Mouse (Mus musculus) forebrain, embryonic 12.5 days (tissue): ENCODE measurements around the gene Prss42. TPM values are rescaled to one million over a fixed set of nuclear protein-coding genes. Genes with fewer than 3 reads are reported as not detected.

Source experiments
- ATAC-seq: fragments of 200-750 bp; cut with Nextera tagmentation; 2 replicates; pipeline ENCODE4 v1.8.0; 2017; ENCODE audit warnings: moderate TSS enrichment; ENCODE audit not compliant: low FRiP score
- H3K27ac ChIP-seq: fragments of 300-500 bp; sonication (generic); 2 replicates; pipeline ENCODE4 v1.5.1; 2016; ENCODE audit warnings: mild to moderate bottlenecking
- H3K27me3 ChIP-seq: fragments of 300-500 bp; sonication (generic); 2 replicates; pipeline ENCODE4 v1.6.1; 2016; ENCODE audit warnings: mild to moderate bottlenecking
- H3K36me3 ChIP-seq: fragments of 300-500 bp; sonication (generic); replicated peaks from 2 replicates; pipeline ENCODE4 v1.6.1; 2016; ENCODE audit warnings: mild to moderate bottlenecking
- H3K4me1 ChIP-seq: fragments of 300-500 bp; sonication (generic); 2 replicates; pipeline ENCODE4 v1.6.1; 2016
- H3K4me2 ChIP-seq: fragments of 300-500 bp; sonication (generic); 2 replicates; pipeline ENCODE4 v1.6.1; 2016; ENCODE audit warnings: mild to moderate bottlenecking, moderate library complexity
- H3K4me3 ChIP-seq: fragments of 300-500 bp; sonication (generic); replicated peaks from 2 replicates; pipeline ENCODE4 v1.5.1; 2016; ENCODE audit warnings: mild to moderate bottlenecking
- H3K9ac ChIP-seq: fragments of 300-500 bp; sonication (generic); 2 replicates; pipeline ENCODE4 v1.6.1; 2016; ENCODE audit warnings: mild to moderate bottlenecking
- H3K9me3 ChIP-seq: fragments of 300-500 bp; sonication (generic); 2 replicates; pipeline ENCODE4 v1.6.1; 2016
- WGBS: fragments of 180-500 bp; shearing (Covaris S2); methylation state at CpG from one replicate; pipeline ENCODE4 v1.1.7; 2016; 5-methylcytosine and 5-hydroxymethylcytosine counted together
- polyA plus RNA-seq: library from polyadenylated mRNA; unstranded; fragments of >200 nt; fragmentation: Nextera tagmentation; extraction: Ambion mirVana; gene quantifications from 2 replicates; pipeline ENCODE4 v1.2.1, GENCODE M21; 2016

Prss42 gene
- polyA plus RNA-seq, 1 experiment from 2014 or later, result not detected

DNA sequence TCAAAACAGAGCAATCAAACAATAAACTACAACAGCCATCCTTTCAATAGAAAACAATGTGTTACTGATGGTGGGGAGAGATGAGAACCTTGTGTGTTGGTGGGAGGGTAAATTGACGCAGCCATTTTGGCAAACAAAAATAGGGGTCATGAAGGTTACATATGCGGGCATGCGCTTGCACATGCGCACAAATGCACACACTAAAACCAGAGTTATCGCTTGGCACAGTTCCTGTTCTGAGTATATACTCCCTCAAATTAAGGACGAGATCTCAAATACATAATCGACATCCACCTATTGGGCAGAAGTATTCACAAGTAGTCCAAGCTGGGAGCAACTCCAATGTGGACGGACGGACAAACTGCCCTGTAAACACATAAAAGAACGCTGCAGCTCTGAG lies 25.6 kb upstream of the Prss42 start:
- ATAC-seq, result no peak
- H3K27ac ChIP-seq, result no peak overlapping the region
- no peaks in the 10 kb centered on the region for H3K9me3 ChIP-seq
- no peaks in the 10 kb centered on the region; the same call in 1 of the 2 replicates for H3K27me3 ChIP-seq
- H3K36me3 ChIP-seq, result no peaks in the 10 kb centered on the region
- no peak overlapping the region for H3K4me3 ChIP-seq
- H3K4me1 ChIP-seq, result no peaks in the 10 kb centered on the region
- WGBS, result 96% methylated on average over 10 of the region's 10 CpGs
- no peak overlapping the region for H3K9ac ChIP-seq
- no peak overlapping the region for H3K4me2 ChIP-seq

DNA sequence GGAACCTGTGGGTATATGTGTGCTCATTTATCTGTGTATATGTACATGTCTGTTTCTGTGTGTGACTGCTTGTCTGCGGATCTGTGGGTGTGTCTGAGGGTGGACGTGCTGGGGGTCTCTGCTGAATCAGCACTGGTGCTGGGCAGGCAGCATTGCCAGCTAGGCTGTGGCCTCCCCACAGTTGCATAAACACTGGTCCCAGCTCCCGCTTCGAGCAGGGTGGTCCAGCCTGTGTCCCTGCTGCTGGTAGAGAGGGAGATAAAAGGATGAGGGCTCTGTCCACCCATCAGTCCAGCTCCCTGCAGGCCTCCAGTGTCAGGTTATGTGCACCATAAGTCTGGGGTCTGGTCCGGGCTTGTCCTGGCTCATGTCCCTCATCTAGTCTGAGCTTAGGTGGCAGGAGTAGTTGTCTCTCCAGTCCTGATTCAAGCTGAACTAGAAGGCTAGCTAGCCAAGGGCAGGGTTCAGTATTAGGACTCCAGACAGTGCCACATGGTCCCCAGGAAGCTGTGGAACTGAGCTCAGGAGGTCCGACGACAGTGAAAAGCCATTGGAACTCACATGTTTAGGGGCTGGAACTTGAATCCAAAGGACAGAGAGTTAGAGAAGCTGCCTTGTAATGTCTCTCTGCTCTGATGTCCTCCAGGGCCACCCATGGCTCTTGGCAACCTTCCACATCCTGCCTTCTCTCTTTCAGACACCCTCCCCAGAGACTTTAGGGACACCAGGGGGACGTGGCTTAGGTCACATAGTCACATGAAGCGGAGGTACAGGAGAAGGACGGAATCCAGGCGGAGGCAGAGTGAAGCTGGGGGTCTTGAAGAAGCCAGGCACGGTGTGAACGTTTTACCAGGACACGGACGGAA lies 23.3 kb upstream of the Prss42 start:
- 82% methylated on average over 15 of the region's 15 CpGs for WGBS
- peaks cover 3% of the 10 kb centered on the region; the same call in 1 of the 2 replicates for H3K27me3 ChIP-seq
- no peak overlapping the region for H3K27ac ChIP-seq
- no peak for ATAC-seq
- no peak overlapping the region for H3K4me3 ChIP-seq
- no peaks in the 10 kb centered on the region for H3K4me1 ChIP-seq
- no peak overlapping the region for H3K9ac ChIP-seq
- no peak overlapping the region for H3K4me2 ChIP-seq
- no peaks in the 10 kb centered on the region for H3K9me3 ChIP-seq
- H3K36me3 ChIP-seq, result no peaks in the 10 kb centered on the region

DNA sequence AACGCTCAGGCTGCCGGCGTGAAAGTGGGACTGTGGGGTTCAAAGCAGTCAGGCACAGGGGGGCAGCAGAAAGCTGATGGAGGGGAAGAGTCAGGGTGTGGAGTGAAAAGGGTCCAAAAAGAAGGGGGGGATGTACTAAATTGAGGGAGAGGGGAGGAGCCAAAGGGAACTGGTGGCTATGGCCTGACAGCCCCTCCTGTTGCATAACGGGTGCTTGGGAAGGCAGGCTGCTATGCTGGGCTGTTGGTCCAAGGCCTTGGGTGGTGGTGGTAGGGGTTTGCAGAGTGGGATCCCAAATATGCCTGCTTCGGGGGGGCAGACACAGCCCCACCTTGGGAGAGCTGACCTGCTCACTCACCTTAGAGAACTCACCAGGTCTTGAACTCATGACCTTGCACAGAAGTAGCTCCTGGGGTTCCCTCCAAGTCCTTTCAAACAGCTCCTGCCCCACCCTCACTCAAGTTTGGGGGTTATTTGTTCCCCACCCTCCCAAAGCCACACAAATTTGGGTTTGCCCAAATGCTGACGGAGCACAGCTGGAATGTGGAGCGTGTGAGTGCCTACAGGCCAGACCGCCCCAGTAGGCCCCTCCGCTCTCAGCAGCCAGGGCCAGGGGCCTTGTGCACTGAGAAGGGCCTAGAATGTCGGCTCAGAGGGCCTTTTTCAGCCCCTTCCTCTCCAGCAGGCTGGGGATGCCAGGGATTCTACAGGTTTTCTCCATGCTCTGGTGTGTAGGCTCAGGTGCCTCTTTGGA lies 22.5 kb upstream of the Prss42 start:
- H3K4me3 ChIP-seq, result no peak overlapping the region
- no peak for ATAC-seq
- no peak overlapping the region for H3K27ac ChIP-seq
- no peak overlapping the region for H3K4me2 ChIP-seq
- no peaks in the 10 kb centered on the region for H3K9me3 ChIP-seq
- no peaks in the 10 kb centered on the region for H3K36me3 ChIP-seq
- H3K9ac ChIP-seq, result no peak overlapping the region
- peaks cover 8% of the 10 kb centered on the region for H3K27me3 ChIP-seq
- H3K4me1 ChIP-seq, result peaks cover 1% of the 10 kb centered on the region; the same call in 1 of the 2 replicates
- 80% methylated on average over 10 of the region's 10 CpGs for WGBS

DNA sequence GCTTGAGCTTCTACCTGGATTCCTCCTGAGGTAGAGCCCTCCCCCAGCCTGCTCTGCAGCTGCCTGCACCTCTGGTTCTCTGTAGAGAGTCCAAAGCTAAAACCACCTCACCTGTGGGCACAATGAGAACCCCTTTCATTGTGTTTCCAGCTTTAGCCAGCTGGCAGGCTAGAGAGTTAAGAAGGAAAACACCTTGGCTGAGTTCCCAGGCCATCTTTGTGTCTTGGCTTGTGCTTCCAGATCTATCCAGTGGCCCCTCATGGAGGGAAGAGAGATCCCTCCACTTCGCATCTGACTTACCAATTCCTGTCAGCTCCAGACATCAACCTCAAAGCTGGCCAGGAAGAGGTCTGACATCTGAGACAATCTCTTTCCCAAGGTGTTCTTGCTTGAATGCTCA lies 19.9 kb upstream of the Prss42 start:
- ATAC-seq, result no peak
- H3K4me2 ChIP-seq, result no peak overlapping the region

DNA sequence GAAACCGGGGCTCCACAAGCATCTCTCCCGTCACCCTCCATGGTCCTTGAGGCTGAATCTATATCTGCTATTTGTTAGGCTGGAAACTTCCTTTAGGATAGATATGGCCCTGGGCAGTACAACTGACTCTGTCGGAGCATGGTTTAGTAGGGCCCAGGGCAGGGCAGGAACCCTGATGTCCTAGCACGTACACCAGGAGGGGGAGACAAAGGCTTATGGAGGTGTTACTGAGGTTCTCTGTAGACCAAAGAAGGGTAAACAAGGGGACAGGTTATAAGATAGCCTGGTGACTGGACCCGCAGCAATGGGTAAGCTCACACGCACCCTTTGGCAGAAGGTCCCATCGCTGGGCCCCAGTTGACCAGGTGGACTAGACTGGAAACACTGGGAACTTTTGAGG lies 19.4 kb upstream of the Prss42 start:
- Histone ChIP-seq H3K36me3 (no peaks in the 10 kb centered on the region), H3K4me1 (peaks cover 12% of the 10 kb centered on the region), H3K27ac (no peak overlapping the region), H3K27me3 (peaks cover 19% of the 10 kb centered on the region), H3K9ac (no peak overlapping the region), H3K4me2 (no peak overlapping the region), H3K4me3 (no peak overlapping the region), H3K9me3 (no peaks in the 10 kb centered on the region)
- ATAC-seq, result no peak
- 81% methylated on average over 7 of the region's 7 CpGs for WGBS

More for the DNA sequence above, 19.9 kb upstream of the Prss42 start:
- H3K9me3 ChIP-seq, result no peaks in the 10 kb centered on the region
- H3K4me1 ChIP-seq, result peaks cover 12% of the 10 kb centered on the region
- H3K4me3 ChIP-seq, result no peak overlapping the region
- peaks cover 19% of the 10 kb centered on the region for H3K27me3 ChIP-seq
- no peaks in the 10 kb centered on the region for H3K36me3 ChIP-seq
- no peak overlapping the region for H3K9ac ChIP-seq
- 100% methylated on average over 1 of the region's 1 CpGs for WGBS
- no peak overlapping the region for H3K27ac ChIP-seq

DNA sequence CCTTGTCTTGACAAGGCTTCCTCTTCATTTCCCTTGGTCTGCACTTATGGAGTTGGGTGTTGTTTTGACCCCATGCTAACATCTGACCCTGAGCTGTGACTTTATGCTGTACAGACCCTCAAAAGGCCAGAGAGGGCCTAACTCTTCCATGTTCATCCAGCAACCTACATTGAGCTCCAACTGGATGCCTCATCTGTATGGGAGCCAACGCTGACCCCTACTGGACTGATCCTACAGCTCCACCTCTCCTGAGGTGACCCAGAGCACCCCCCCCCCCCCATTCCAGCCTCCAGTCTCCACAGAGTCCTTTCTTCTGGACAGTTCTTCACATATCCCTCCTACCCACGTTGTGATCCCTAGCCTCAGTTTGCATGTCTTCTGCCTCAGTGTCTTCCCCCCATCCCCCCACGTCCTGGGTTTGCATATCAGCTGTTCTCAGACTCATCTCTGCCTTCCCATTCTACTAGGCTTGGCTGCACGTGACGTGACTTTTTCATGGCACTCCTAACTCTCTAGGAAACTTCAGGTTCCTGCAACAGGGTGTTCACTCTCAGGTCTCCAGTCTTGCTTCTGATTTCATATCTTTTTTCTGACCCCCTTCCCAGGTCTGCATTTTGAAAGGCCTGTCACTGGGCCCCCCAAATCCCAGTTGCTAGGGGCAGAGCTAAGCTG lies 18.6 kb upstream of the Prss42 start:
- peaks cover 19% of the 10 kb centered on the region for H3K27me3 ChIP-seq
- H3K9me3 ChIP-seq, result no peaks in the 10 kb centered on the region
- WGBS, result 62% methylated on average over 5 of the region's 5 CpGs
- no peak overlapping the region for H3K27ac ChIP-seq
- H3K4me1 ChIP-seq, result peaks cover 12% of the 10 kb centered on the region
- ATAC-seq, result no peak
- H3K4me2 ChIP-seq, result no peak overlapping the region
- H3K9ac ChIP-seq, result no peak overlapping the region
- no peak overlapping the region for H3K4me3 ChIP-seq
- H3K36me3 ChIP-seq, result no peaks in the 10 kb centered on the region

DNA sequence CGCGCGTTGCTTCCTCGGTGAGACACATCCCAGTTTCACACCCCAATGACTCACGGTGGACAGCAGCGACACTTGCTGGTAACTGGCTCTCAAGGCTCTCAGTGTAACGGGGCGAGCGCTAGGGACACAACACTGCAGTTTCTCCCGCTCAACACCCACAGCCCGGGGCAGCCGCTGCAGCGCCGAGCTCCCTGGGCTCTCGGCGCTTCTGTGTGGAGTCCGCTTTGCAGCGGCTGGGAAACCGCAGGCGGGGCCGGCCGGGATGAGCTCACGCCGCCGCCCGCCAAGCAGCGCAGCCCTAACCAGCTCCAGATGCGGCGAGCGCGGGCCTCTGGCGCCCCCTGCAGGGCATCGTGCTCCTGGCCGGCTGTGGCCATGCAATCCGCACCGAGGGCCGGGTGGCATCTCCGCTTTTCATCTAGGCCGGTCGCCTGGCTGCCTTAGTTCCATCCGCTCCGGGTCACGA lies 16.7 kb upstream of the Prss42 start:
- Histone ChIP-seq H3K4me3 (peak overlapping the region; percentile 43), H3K4me1 (peaks cover 12% of the 10 kb centered on the region), H3K27me3 (peaks cover 19% of the 10 kb centered on the region), H3K4me2 (peak overlapping the region; percentile 61), H3K9ac (peak overlapping the region; percentile 59), H3K27ac (peak overlapping the region; percentile 37; the same call in 1 of the 2 replicates), H3K36me3 (no peaks in the 10 kb centered on the region), H3K9me3 (no peaks in the 10 kb centered on the region)
- ATAC-seq, result peak; percentile 95
- WGBS, result under 1% methylated on average over 43 of the region's 43 CpGs

DNA sequence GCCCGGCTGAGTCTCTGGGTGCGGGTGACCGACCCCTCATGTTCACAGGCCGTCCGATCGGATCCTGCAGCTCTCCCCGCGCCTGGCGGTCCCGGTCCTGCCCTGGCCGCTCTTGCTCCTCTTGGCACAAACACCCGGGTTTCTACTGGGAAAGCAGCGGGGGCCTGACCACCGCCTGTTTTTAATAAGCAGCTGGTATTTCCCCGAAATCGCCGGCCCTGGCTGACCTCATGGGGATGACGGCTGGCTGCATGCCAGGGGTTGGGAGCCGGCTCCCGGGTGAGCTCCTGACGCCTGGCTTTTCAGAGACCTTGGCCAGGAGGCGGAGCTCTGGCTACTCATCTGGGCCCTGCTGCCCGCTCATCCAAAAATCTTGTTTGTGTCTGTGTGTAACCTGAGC lies 16.2 kb upstream of the Prss42 start:
- H3K27ac ChIP-seq, result no peak overlapping the region

DNA sequence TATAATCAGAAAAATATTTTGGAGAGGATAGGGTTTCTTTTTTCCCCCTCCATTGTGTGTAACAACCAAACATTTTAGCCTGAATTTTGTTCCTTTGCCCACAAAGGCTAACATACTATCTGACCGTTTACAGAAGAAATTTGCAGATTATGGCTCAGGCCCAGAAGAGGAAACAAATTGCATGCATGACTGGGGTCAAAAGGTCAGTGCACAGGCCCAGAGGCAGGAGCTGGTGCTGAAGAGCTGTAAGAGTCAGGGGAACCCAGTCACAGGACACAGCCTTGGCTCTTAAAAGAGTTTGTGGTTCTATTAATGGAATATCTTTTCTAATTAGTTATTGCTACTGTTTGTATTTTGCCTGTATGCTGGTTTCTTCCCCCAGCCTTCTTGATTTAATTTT lies 14.4 kb upstream of the Prss42 start:
- H3K4me1 ChIP-seq, result peaks cover 12% of the 10 kb centered on the region
- 58% methylated on average over 1 of the region's 1 CpGs for WGBS
- no peaks in the 10 kb centered on the region for H3K9me3 ChIP-seq
- no peak overlapping the region for H3K9ac ChIP-seq
- peaks cover 19% of the 10 kb centered on the region for H3K27me3 ChIP-seq
- no peak overlapping the region for H3K4me3 ChIP-seq
- no peak for ATAC-seq
- H3K4me2 ChIP-seq, result no peak overlapping the region
- no peaks in the 10 kb centered on the region for H3K36me3 ChIP-seq
- H3K27ac ChIP-seq, result no peak overlapping the region

More for the DNA sequence above, 16.2 kb upstream of the Prss42 start:
- no peaks in the 10 kb centered on the region for H3K36me3 ChIP-seq
- H3K4me2 ChIP-seq, result peak overlapping the region; percentile 61
- under 1% methylated on average over 23 of the region's 23 CpGs for WGBS
- peak overlapping the region; percentile 59 for H3K9ac ChIP-seq
- H3K4me1 ChIP-seq, result peaks cover 12% of the 10 kb centered on the region
- H3K4me3 ChIP-seq, result peak overlapping the region; percentile 43
- H3K27me3 ChIP-seq, result peaks cover 19% of the 10 kb centered on the region
- H3K9me3 ChIP-seq, result no peaks in the 10 kb centered on the region
- ATAC-seq, result peak; percentile 70

DNA sequence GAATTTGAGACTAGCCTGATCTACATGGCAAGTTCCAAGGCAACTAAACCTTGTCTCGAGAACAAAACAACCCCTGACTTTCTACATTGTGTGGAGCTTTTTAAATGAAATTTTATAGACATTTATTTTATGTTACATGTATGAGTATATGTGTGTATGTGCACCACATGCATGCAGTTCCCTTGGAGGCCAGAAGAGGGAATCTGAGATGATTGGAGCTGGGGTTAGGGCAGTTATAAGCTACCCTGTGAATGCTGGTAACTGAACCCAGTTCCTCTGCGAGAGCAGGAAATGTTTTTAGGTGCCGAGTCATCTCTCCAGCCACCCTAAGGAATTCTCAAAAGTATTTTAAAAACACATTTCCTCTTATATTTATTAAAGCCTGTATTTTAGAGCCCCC lies 9.8 kb upstream of the Prss42 start:
- Histone ChIP-seq H3K27ac (no peak overlapping the region), H3K9ac (no peak overlapping the region), H3K36me3 (no peaks in the 10 kb centered on the region), H3K4me3 (no peak overlapping the region), H3K27me3 (no peaks in the 10 kb centered on the region), H3K4me2 (no peak overlapping the region), H3K9me3 (no peaks in the 10 kb centered on the region), H3K4me1 (no peaks in the 10 kb centered on the region)
- no peak for ATAC-seq
- 91% methylated on average over 3 of the region's 3 CpGs for WGBS

DNA sequence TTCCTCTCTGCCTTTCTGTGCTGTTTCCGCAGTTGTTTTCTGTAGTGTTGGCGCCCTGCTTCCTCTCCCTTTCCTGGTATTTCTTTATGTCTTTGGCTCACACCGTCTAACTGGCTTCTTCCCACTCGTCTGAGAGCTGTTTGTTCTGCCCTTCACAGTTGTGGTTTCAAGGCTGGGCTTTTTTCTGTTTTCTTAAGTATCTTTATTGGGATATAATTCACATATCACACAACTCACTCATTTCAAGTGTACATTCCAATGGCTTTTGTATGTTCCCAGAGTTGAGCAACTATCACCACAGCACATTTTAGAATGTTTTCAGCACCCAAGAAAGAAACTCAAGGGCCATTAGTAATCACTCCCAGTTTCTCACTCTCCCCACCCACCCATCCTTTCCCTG lies 7.5 kb upstream of the Prss42 start:
- 79% methylated on average over 4 of the region's 4 CpGs for WGBS
- no peak overlapping the region for H3K4me2 ChIP-seq
- H3K27me3 ChIP-seq, result no peaks in the 10 kb centered on the region
- no peak overlapping the region for H3K27ac ChIP-seq
- no peaks in the 10 kb centered on the region for H3K4me1 ChIP-seq
- no peak for ATAC-seq
- no peaks in the 10 kb centered on the region for H3K9me3 ChIP-seq
- H3K4me3 ChIP-seq, result no peak overlapping the region
- no peaks in the 10 kb centered on the region for H3K36me3 ChIP-seq
- H3K9ac ChIP-seq, result no peak overlapping the region

DNA sequence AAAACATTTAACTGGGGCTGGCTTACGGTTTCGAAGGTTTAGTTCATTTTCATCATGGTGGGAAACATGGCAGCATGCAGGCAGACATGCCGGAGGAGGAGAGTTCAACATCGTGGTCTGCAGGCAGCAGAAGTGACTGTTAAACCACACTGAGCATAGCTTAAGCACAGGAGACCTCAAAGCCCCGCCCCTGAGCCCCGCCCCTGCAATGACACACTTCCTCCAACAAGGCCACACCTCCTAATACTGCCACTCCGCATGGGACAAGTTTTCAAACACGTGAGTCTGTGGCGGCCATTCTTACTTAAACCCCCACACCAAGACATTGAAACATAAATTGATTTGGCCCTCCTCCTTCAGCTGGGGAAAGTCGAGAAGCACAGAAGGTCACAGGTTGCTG lies 953 bp upstream of the Prss42 start:
- 88% methylated on average over 10 of the region's 10 CpGs for WGBS

More for the DNA sequence above, 953 bp upstream of the Prss42 start:
- Histone ChIP-seq H3K36me3 (no peaks in the 10 kb centered on the region), H3K27me3 (no peaks in the 10 kb centered on the region), H3K4me3 (no peak overlapping the region), H3K27ac (no peak overlapping the region), H3K4me2 (no peak overlapping the region), H3K9ac (no peak overlapping the region), H3K9me3 (no peaks in the 10 kb centered on the region), H3K4me1 (no peaks in the 10 kb centered on the region)
- no peak for ATAC-seq
